Mouse (Mus musculus) hindbrain, postnatal 0 days (tissue): ENCODE data around the gene Mphosph9. TPM values are rescaled to one million over a fixed set of nuclear protein-coding genes. Genes with fewer than 3 reads are reported as not detected.

Experiments used
- ATAC-seq: fragments of 200-750 bp; cut with Nextera tagmentation; 2 replicates; pipeline ENCODE4 v1.8.0; 2017; ENCODE audit warnings: mild to moderate bottlenecking, moderate TSS enrichment, moderate library complexity
- DNase-seq: peaks from one replicate; pipeline ENCODE4 v3.0.0-alpha.2; 2015; ENCODE audit warnings: low spot score
- H3K27ac ChIP-seq: fragments of 300-500 bp; sonication (generic); 2 replicates; pipeline ENCODE4 v1.5.1; 2014; ENCODE audit warnings: mild to moderate bottlenecking
- H3K27me3 ChIP-seq: fragments of 300-500 bp; sonication (generic); 2 replicates; pipeline ENCODE4 v1.6.1; 2014; ENCODE audit warnings: low read length, mixed read lengths; ENCODE audit not compliant: insufficient read depth
- H3K36me3 ChIP-seq: fragments of 300-500 bp; sonication (generic); 2 replicates; pipeline ENCODE4 v1.6.1; 2014; ENCODE audit warnings: low read length, mixed read lengths; ENCODE audit not compliant: insufficient read depth
- H3K4me1 ChIP-seq: fragments of 300-500 bp; sonication (generic); 2 replicates; pipeline ENCODE4 v1.6.1; 2014; ENCODE audit warnings: antibody characterized with exemption, low read length, mixed read lengths; ENCODE audit not compliant: insufficient read depth
- H3K4me2 ChIP-seq: fragments of 300-500 bp; sonication (generic); 2 replicates; pipeline ENCODE4 v1.6.1; 2014; ENCODE audit warnings: low read depth, mild to moderate bottlenecking, low read length, moderate library complexity, mixed read lengths
- H3K4me3 ChIP-seq: fragments of 300-500 bp; sonication (generic); 2 replicates; pipeline ENCODE4 v1.5.1; 2014; ENCODE audit warnings: low read length
- H3K9ac ChIP-seq: fragments of 300-500 bp; sonication (generic); replicated peaks from 2 replicates; pipeline ENCODE4 v1.6.1; 2014; ENCODE audit warnings: mild to moderate bottlenecking, low read length, moderate library complexity, mixed read lengths
- H3K9me3 ChIP-seq: fragments of 300-500 bp; sonication (generic); 2 replicates; pipeline ENCODE4 v1.6.1; 2016; ENCODE audit warnings: low read length, mixed read lengths
- CTCF ChIP-seq: IDR thresholded peaks from 2 replicates; pipeline ENCODE4 v1.5.1; 2016; ENCODE audit warnings: antibody characterized with exemption, control low read depth, low read depth
- WGBS: fragments of 180-500 bp; shearing (Covaris S2); extraction: QIAGEN DNeasy Blood & Tissue Kit; methylation state at CpG from one replicate; pipeline ENCODE4 v1.1.7; 2014; 5-methylcytosine and 5-hydroxymethylcytosine counted together
- polyA plus RNA-seq: library from polyadenylated mRNA; unstranded; fragments of >200 nt; fragmentation: Nextera tagmentation; extraction: Ambion mirVana; gene quantifications from 2 replicates; pipeline ENCODE4 v1.2.1, GENCODE M21; 2015
- total RNA-seq: library from RNA; depleted of rRNA; stranded (reverse); fragments of >200 nt; gene quantifications from 2 replicates; pipeline ENCODE4 v1.2.3, GENCODE M21; 2014

The Mphosph9 gene
- total and polyA plus RNA-seq, 2 experiments from 2014 or later: 9.2 to 20.7 TPM

DNA sequence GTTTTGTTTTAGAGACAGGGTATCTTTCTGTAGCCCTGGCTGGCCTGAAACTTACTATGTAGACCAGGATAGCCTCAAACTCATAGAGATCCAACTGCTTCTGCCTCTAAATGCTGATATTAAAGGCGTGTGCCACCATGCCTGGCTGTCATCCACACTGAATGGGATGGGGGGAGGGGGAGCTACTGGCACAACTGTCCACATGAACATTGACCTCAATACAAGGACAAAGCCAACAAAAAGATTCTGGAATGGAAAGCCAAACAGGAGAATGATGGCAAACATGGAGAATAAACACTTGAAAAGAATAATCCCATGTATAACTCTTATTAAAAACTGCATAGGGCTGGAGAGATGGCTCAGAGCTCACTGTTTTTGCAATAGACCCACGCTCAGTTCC lies 44.9 kb downstream of the Mphosph9 start:
- Histone ChIP-seq H3K36me3 (peaks cover 39% of the 10 kb centered on the region), H3K9me3 (no peaks in the 10 kb centered on the region), H3K9ac (no peak overlapping the region), H3K4me1 (no peaks in the 10 kb centered on the region), H3K4me3 (no peak overlapping the region), H3K4me2 (no peak overlapping the region), H3K27me3 (no peaks in the 10 kb centered on the region), H3K27ac (no peak overlapping the region)
- no peak for ATAC-seq
- TF ChIP-seq CTCF: no peak
- DNase-seq: no peak
- 92% methylated on average over 2 of the region's 2 CpGs for WGBS

DNA sequence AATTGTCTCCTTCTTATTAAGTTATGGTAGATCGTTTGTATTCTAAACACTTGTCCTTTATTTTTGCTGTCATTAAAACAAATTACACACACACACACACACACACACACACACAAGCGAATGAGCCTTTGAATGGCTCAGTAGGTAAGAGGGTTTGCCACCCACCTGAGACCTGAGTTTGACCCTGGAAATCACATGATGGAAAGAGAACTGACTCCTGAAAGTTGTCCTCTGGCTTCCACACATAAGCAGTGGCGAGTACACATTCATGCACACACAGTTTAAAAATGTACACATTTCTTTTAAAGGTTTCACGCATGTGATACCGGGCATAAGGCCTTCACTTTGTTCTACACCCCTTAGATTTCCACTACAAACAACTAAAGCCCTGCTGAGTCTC lies 57.5 kb downstream of the Mphosph9 start:
- no peaks in the 10 kb centered on the region for H3K4me1 ChIP-seq
- H3K4me2 ChIP-seq: no peak overlapping the region
- no peaks in the 10 kb centered on the region for H3K9me3 ChIP-seq
- no peak overlapping the region for H3K27ac ChIP-seq
- DNase-seq (no peak), ATAC-seq (no peak)
- TF ChIP-seq CTCF: no peak
- no peak overlapping the region for H3K9ac ChIP-seq
- no peaks in the 10 kb centered on the region; the same call in 1 of the 2 replicates for H3K36me3 ChIP-seq
- 67% methylated on average over 5 of the region's 5 CpGs for WGBS
- H3K4me3 ChIP-seq: no peak overlapping the region
- H3K27me3 ChIP-seq: no peaks in the 10 kb centered on the region

DNA sequence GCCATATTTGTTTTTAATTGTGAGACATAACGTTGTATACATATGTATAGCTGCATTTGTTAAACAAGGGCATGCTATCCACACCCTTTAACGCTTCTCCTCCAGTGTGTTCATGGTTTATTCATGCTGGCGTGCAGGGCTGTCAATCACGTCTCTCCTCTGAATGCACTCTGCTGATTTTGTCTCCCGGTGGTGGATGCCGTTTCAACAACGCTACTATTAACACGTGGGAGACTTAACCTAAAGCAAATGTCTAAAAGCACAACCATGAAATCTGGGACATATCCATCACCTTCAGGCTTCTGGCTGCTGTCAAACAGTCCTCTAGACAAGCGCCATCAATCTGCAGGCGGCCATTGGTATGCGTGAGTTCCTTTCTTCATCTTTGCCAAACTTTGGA lies 58.1 kb downstream of the Mphosph9 start:
- DNase-seq (peak; percentile 30), ATAC-seq (no peak)
- no peak overlapping the region for H3K27ac ChIP-seq

DNA sequence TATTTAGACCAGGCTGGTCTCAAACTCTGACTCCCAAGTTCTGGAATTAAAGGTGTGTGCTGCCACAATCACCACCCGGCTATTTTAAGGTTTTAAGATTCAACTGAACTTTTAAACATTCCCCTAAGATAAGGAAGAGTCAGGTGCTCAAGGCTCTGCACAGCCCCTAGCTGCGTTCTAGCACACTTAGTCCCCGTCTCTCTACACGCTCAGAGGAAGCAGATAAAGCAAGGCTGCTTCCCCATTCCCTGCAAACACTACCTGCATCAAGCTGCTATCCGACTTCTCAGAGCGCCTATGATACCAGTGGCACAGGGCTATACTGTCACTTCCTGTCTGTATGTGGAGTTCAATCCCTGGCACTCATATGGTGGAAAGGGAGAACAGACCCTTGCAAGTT lies 60.1 kb downstream of the Mphosph9 start:
- ATAC-seq: no peak
- no peaks in the 10 kb centered on the region for H3K27me3 ChIP-seq
- no peak for TF ChIP-seq CTCF
- H3K27ac ChIP-seq: no peak overlapping the region
- no peak overlapping the region for H3K4me3 ChIP-seq
- no peak overlapping the region for H3K4me2 ChIP-seq
- peaks cover 3% of the 10 kb centered on the region; the same call in 1 of the 2 replicates for H3K36me3 ChIP-seq
- H3K4me1 ChIP-seq: no peaks in the 10 kb centered on the region
- 94% methylated on average over 6 of the region's 6 CpGs for WGBS
- no peak overlapping the region for H3K9ac ChIP-seq
- H3K9me3 ChIP-seq: no peaks in the 10 kb centered on the region
- no peak for DNase-seq

More for the DNA sequence above, 58.1 kb downstream of the Mphosph9 start:
- H3K9me3 ChIP-seq: no peaks in the 10 kb centered on the region
- H3K4me1 ChIP-seq: no peaks in the 10 kb centered on the region
- no peaks in the 10 kb centered on the region for H3K27me3 ChIP-seq
- H3K9ac ChIP-seq: no peak overlapping the region
- H3K36me3 ChIP-seq: no peaks in the 10 kb centered on the region; the same call in 1 of the 2 replicates
- WGBS: 22% methylated on average over 11 of the region's 11 CpGs
- no peak overlapping the region for H3K4me2 ChIP-seq
- H3K4me3 ChIP-seq: no peak overlapping the region
- no peak for TF ChIP-seq CTCF

DNA sequence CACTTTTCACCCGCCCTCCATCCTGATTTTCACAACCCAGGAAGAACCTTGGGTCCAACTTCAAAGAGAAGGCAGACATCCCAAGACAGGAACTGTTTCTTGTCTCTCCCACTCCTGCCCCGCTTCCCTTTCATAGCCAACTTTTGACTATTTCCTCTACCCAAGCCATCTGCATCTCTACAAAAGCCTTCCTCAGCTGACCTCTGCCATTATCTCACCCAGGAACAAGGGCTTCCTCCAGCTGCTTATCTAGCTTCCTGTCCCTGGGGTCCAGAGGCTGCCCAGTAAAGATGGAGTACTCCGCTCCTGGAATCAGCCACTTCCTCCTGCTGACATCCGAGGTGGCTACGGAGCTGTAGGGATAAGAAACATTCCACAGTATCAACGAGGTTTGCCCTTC lies 61.0 kb downstream of the Mphosph9 start:
- Histone ChIP-seq H3K27ac (no peak overlapping the region), H3K27me3 (no peaks in the 10 kb centered on the region), H3K4me2 (no peak overlapping the region), H3K4me3 (no peak overlapping the region), H3K36me3 (peaks cover 9% of the 10 kb centered on the region; the same call in 1 of the 2 replicates), H3K9ac (no peak overlapping the region), H3K9me3 (no peaks in the 10 kb centered on the region), H3K4me1 (no peaks in the 10 kb centered on the region)
- no peak for TF ChIP-seq CTCF
- WGBS: 90% methylated on average over 6 of the region's 6 CpGs
- DNase-seq: no peak
- no peak for ATAC-seq

DNA sequence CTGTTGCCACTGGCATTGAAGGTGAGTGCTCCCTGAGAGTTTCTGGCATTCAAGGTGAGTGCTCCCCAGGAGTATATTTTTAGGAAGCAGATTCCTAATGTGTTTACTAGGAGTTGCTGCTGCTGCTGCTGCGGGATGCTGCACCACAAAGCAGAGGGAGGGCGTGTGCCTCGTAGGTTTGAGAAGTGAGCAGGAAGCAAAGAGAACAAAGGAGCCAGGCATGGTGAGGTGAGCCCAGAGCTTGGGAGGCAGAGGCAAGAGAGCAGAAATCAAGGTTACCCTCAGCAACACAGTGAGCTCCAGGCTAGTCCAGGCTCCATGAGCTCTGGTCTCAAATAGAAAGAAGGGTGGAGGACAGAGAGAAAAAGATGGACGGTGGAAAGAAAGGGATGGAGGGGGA lies 64.5 kb downstream of the Mphosph9 start:
- DNase-seq (no peak), ATAC-seq (no peak)
- Histone ChIP-seq H3K27me3 (no peaks in the 10 kb centered on the region), H3K9ac (no peak overlapping the region), H3K36me3 (peaks cover 28% of the 10 kb centered on the region), H3K4me3 (no peak overlapping the region), H3K4me1 (no peaks in the 10 kb centered on the region), H3K27ac (no peak overlapping the region), H3K4me2 (no peak overlapping the region), H3K9me3 (no peaks in the 10 kb centered on the region)
- TF ChIP-seq CTCF: no peak
- WGBS: 76% methylated on average over 4 of the region's 4 CpGs

DNA sequence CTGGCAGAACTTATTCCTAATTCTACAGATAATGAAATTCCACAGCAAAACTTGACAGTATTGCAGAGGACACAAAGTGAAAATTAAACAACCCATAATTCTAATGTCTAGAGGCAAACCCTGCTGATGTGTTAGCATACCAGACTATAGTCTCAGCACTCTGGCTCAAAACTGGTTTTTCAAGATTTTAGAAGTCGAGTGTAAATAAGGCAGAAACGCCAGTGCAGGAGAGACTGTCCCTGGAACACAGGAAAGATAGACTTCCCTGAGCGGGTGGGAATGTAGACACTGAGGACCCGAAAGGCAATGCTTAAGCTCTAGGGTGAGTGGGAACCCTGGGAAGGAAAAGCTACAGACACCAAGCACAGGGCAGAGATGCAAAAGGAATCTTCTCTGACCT lies 65.7 kb downstream of the Mphosph9 start:
- no peak for ATAC-seq
- no peaks in the 10 kb centered on the region for H3K4me1 ChIP-seq
- 92% methylated on average over 4 of the region's 4 CpGs for WGBS
- no peak overlapping the region for H3K4me2 ChIP-seq
- TF ChIP-seq CTCF: no peak
- no peak for DNase-seq
- H3K4me3 ChIP-seq: no peak overlapping the region
- no peaks in the 10 kb centered on the region for H3K27me3 ChIP-seq
- no peaks in the 10 kb centered on the region for H3K9me3 ChIP-seq
- H3K9ac ChIP-seq: no peak overlapping the region
- peaks cover 36% of the 10 kb centered on the region for H3K36me3 ChIP-seq
- no peak overlapping the region for H3K27ac ChIP-seq
